Mouse (Mus musculus) kidney, embryonic 14.5 days (tissue): ENCODE results near the gene Hdgfl3. TPM values are rescaled to one million over a fixed set of nuclear protein-coding genes. Genes with fewer than 3 reads are reported as not detected.

ENCODE experiments used
- ATAC-seq: fragments of 200-750 bp; cut with Nextera tagmentation; 2 replicates; pipeline ENCODE4 v1.8.0; 2017; ENCODE audit warnings: moderate number of reproducible peaks, mild to moderate bottlenecking, moderate TSS enrichment, moderate library complexity; ENCODE audit not compliant: low FRiP score, low TSS enrichment
- H3K27ac ChIP-seq: fragments of 300-500 bp; sonication (generic); 2 replicates; pipeline ENCODE4 v1.5.1; 2014; ENCODE audit warnings: low read depth, mild to moderate bottlenecking, low read length, moderate library complexity, mixed read lengths
- H3K27me3 ChIP-seq: fragments of 300-500 bp; sonication (generic); 2 replicates; pipeline ENCODE4 v1.6.1; 2014; ENCODE audit warnings: mild to moderate bottlenecking, low read length; ENCODE audit not compliant: control insufficient read depth, insufficient read depth
- H3K36me3 ChIP-seq: fragments of 300-500 bp; sonication (generic); 2 replicates; pipeline ENCODE4 v1.6.1; 2014; ENCODE audit warnings: low read length, mixed read lengths; ENCODE audit not compliant: control insufficient read depth, insufficient read depth
- H3K4me1 ChIP-seq: fragments of 300-500 bp; sonication (generic); 2 replicates; pipeline ENCODE4 v1.6.1; 2014; ENCODE audit warnings: low read length, mixed read lengths; ENCODE audit not compliant: control insufficient read depth, insufficient read depth
- H3K4me2 ChIP-seq: fragments of 300-500 bp; sonication (generic); replicated peaks from 2 replicates; pipeline ENCODE4 v1.6.1; 2014; ENCODE audit warnings: low read depth, mild to moderate bottlenecking, low read length
- H3K4me3 ChIP-seq: fragments of 300-500 bp; sonication (generic); 2 replicates; pipeline ENCODE4 v1.5.1; 2014; ENCODE audit warnings: mild to moderate bottlenecking, low read length
- H3K9ac ChIP-seq: fragments of 300-500 bp; sonication (generic); 2 replicates; pipeline ENCODE4 v1.6.1; 2014; ENCODE audit warnings: low read depth, mild to moderate bottlenecking, low read length, moderate library complexity
- H3K9me3 ChIP-seq: fragments of 300-500 bp; sonication (generic); 2 replicates; pipeline ENCODE4 v1.6.1; 2016; ENCODE audit warnings: low read length; ENCODE audit not compliant: control insufficient read depth
- whole genome bisulfite sequencing: fragments of 180-500 bp; shearing (Covaris S2); extraction: QIAGEN DNeasy Blood & Tissue Kit; methylation state at CpG from one replicate; pipeline ENCODE4 v1.1.7; 2014; 5-methylcytosine and 5-hydroxymethylcytosine counted together
- polyA plus RNA-seq: library from polyadenylated mRNA; unstranded; fragments of >200 nt; fragmentation: Nextera tagmentation; extraction: Ambion mirVana; gene quantifications from 2 replicates; pipeline ENCODE4 v1.2.1, GENCODE M21; 2014

Hdgfl3 gene
- polyA plus RNA-seq, 1 experiment from 2014 or later = 21.5 TPM

GRCm38 (mm10) chr7:81921379-81921952 lies 12.8 kb downstream of the Hdgfl3 start:
- 78% methylated on average over 1 of the region's 1 CpGs for WGBS
- ATAC-seq = no peak

GRCm38 (mm10) chr7:81920314-81920713 lies 14.0 kb downstream of the Hdgfl3 start:
- H3K9me3 ChIP-seq = no peaks in the 10 kb centered on the region
- no peak overlapping the region for H3K4me3 ChIP-seq
- WGBS = 80% methylated on average over 4 of the region's 4 CpGs
- H3K4me1 ChIP-seq = no peaks in the 10 kb centered on the region
- H3K27ac ChIP-seq = no peak overlapping the region
- H3K36me3 ChIP-seq = no peaks in the 10 kb centered on the region
- H3K4me2 ChIP-seq = no peak overlapping the region
- ATAC-seq = no peak
- no peaks in the 10 kb centered on the region for H3K27me3 ChIP-seq
- no peak overlapping the region for H3K9ac ChIP-seq

More at GRCm38 (mm10) chr7:81921379-81921952, 12.8 kb downstream of the Hdgfl3 start:
- Histone ChIP-seq H3K36me3 (no peaks in the 10 kb centered on the region), H3K9me3 (no peaks in the 10 kb centered on the region), H3K9ac (no peak overlapping the region), H3K4me1 (no peaks in the 10 kb centered on the region), H3K27ac (no peak overlapping the region), H3K27me3 (no peaks in the 10 kb centered on the region), H3K4me3 (no peak overlapping the region), H3K4me2 (no peak overlapping the region)

- no peaks in the 10 kb centered on the region for H3K4me1 ChIP-seq
- H3K9ac ChIP-seq = no peak overlapping the region
- no peak overlapping the region for H3K4me3 ChIP-seq
- H3K36me3 ChIP-seq = no peaks in the 10 kb centered on the region
- H3K27me3 ChIP-seq = no peaks in the 10 kb centered on the region
- 77% methylated on average over 5 of the region's 5 CpGs for WGBS
- H3K27ac ChIP-seq = no peak overlapping the region
- H3K9me3 ChIP-seq = no peaks in the 10 kb centered on the region
- H3K4me2 ChIP-seq = no peak overlapping the region
- no peak for ATAC-seq
These were observed 16.0 kb downstream of the Hdgfl3 start for GRCm38 (mm10) chr7:81918316-81918715.

DNA sequence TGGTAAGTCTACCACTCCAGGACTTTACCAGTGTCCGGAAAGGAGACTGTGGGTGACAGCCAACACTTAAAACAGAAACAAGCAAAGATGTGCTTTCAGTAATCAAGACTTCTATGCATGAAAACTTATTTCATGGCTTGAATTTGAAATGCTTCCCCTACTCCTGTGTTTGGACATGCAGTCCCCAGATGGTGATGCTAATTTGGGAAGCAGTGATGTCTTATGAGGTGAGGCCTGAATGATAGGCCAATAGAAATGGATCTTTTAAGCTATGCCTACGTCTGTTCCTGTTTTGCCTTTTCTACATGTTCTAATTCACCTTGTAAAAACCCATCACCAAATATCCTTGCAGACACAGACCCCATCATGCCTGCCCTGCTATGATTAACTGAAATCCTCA lies 29.3 kb downstream of the Hdgfl3 start:
- Histone ChIP-seq H3K9ac (no peak overlapping the region), H3K27me3 (no peaks in the 10 kb centered on the region), H3K4me1 (peaks cover 5% of the 10 kb centered on the region; the same call in 1 of the 2 replicates), H3K4me3 (no peak overlapping the region), H3K27ac (no peak overlapping the region), H3K36me3 (no peaks in the 10 kb centered on the region; the same call in 1 of the 2 replicates), H3K4me2 (no peak overlapping the region), H3K9me3 (no peaks in the 10 kb centered on the region)
- WGBS = 92% methylated on average over 2 of the region's 2 CpGs
- no peak for ATAC-seq

- Histone ChIP-seq H3K27ac (no peak overlapping the region), H3K36me3 (peaks cover 4% of the 10 kb centered on the region; the same call in 1 of the 2 replicates), H3K4me2 (no peak overlapping the region), H3K9ac (no peak overlapping the region), H3K27me3 (no peaks in the 10 kb centered on the region), H3K9me3 (no peaks in the 10 kb centered on the region), H3K4me1 (peaks cover 5% of the 10 kb centered on the region; the same call in 1 of the 2 replicates), H3K4me3 (no peak overlapping the region)
- ATAC-seq = peak; percentile 57; the same call in 1 of the 2 replicates
- 30% methylated on average over 4 of the region's 4 CpGs for WGBS
These were observed 30.2 kb downstream of the Hdgfl3 start for GRCm38 (mm10) chr7:81904094-81904493.

DNA sequence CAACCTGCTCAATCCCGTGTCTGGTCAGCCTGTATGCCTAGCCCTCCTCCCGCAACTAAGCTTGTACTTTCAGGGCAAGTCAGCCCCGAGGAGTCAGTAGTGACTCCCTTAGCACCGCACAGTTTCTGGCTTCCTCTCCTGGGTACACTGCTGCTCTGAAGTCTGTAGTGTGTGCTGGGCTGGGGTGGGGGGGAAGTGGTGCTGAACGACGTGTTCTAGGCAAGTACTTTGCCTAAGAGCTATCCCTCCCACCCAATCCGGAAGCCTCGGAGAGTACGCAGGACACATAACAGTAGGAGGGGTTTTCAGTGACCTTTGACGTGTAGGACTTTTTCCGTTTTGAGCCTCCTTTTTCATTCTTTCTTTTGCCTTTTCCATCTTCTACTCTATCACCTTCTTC lies 34.9 kb downstream of the Hdgfl3 start:
- H3K9ac ChIP-seq = no peak overlapping the region
- WGBS = 47% methylated on average over 11 of the region's 11 CpGs
- no peaks in the 10 kb centered on the region for H3K27me3 ChIP-seq
- no peaks in the 10 kb centered on the region for H3K9me3 ChIP-seq
- no peak overlapping the region for H3K4me3 ChIP-seq
- no peak overlapping the region for H3K27ac ChIP-seq
- H3K36me3 ChIP-seq = peaks cover 4% of the 10 kb centered on the region; the same call in 1 of the 2 replicates
- no peak for ATAC-seq
- H3K4me1 ChIP-seq = peaks cover 2% of the 10 kb centered on the region; the same call in 1 of the 2 replicates
- H3K4me2 ChIP-seq = no peak overlapping the region

- Histone ChIP-seq H3K9ac (no peak overlapping the region), H3K4me3 (no peak overlapping the region), H3K36me3 (peaks cover 8% of the 10 kb centered on the region; the same call in 1 of the 2 replicates), H3K9me3 (no peaks in the 10 kb centered on the region), H3K4me1 (no peaks in the 10 kb centered on the region), H3K27ac (no peak overlapping the region), H3K4me2 (no peak overlapping the region), H3K27me3 (no peaks in the 10 kb centered on the region)
- no peak for ATAC-seq
- 90% methylated on average over 4 of the region's 4 CpGs for WGBS
These were observed 49.1 kb downstream of the Hdgfl3 start for GRCm38 (mm10) chr7:81885128-81885527.

GRCm38 (mm10) chr7:81881600-81881999 lies 52.7 kb downstream of the Hdgfl3 start:
- Histone ChIP-seq H3K9ac (no peak overlapping the region), H3K4me2 (no peak overlapping the region), H3K27ac (no peak overlapping the region), H3K27me3 (no peaks in the 10 kb centered on the region), H3K9me3 (no peaks in the 10 kb centered on the region), H3K36me3 (peaks cover 8% of the 10 kb centered on the region; the same call in 1 of the 2 replicates), H3K4me3 (no peak overlapping the region), H3K4me1 (no peaks in the 10 kb centered on the region)
- 92% methylated on average over 3 of the region's 3 CpGs for WGBS
- ATAC-seq = no peak

DNA sequence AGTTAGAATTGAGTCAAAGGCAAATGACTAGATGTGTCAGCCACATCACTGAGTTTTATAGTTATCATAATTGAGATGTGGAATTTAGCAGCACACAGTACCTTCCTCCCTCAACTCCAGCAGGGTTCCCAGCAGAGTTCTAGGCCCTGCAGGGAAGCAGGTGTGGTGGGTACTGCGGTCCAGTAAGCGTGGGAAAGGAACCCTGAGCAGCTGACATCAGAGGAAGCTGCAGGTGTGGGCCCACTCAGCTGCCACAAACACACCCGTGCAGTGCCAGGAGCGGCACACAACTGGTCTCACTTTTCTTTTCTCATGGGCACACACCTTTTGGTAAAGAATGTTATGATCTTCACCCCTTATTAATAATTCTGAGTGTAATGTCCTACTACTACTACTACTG lies 53.5 kb downstream of the Hdgfl3 start:
- no peak overlapping the region for H3K4me2 ChIP-seq
- no peak overlapping the region for H3K4me3 ChIP-seq
- H3K27ac ChIP-seq = no peak overlapping the region
- H3K9ac ChIP-seq = no peak overlapping the region
- no peaks in the 10 kb centered on the region for H3K27me3 ChIP-seq
- no peak for ATAC-seq
- no peaks in the 10 kb centered on the region for H3K9me3 ChIP-seq
- H3K4me1 ChIP-seq = no peaks in the 10 kb centered on the region
- WGBS = 89% methylated on average over 4 of the region's 4 CpGs
- H3K36me3 ChIP-seq = peaks cover 3% of the 10 kb centered on the region; the same call in 1 of the 2 replicates
